Mouse (Mus musculus): ENCODE data around the gene Gm21093.
"Not testable (repeated sequence)": the region's sequence is repeated elsewhere in the genome, so short reads cannot be mapped to it uniquely, and the experiment has no call there.

Gene Gm21093

DNA sequence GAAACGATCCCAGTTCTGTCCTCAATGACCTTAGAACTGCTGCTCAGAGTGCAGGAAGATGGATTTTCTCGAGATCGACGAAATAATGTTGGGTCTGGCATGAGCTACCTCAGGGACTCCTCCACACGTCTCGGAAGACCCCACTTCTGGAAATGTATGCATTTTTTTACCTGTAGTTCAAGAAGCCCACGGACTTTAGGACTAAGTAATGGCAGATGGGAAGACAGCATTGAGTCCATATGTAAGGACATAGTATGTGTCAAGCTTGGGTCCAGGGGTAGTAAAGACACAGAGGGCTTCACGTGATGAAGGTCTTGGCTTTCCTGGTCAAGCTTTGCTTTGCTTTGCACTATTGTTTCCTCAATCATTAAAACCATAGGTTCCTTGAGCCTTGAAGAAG is at the start of gene Gm21093:
Gene Gm21093, minus strand, starts transcription at position 101 of the 400 bp plus-strand sequence.
- DNase-seq (ENCODE audit: low spot score): not testable (repeated sequence)

Measured in c-Kit-positive CD71-positive TER-119-positive erythroid progenitor cells, embryonic 14.5 days (primary cell).